Mouse (Mus musculus): ENCODE results near the gene Adam21. TPM values are rescaled to one million over a fixed set of nuclear protein-coding genes. Genes with fewer than 3 reads are reported as not detected.

The Adam21 gene
- total and polyA plus RNA-seq, 3 experiments: 0.06 to 0.08 TPM; not detected in 1

DNA sequence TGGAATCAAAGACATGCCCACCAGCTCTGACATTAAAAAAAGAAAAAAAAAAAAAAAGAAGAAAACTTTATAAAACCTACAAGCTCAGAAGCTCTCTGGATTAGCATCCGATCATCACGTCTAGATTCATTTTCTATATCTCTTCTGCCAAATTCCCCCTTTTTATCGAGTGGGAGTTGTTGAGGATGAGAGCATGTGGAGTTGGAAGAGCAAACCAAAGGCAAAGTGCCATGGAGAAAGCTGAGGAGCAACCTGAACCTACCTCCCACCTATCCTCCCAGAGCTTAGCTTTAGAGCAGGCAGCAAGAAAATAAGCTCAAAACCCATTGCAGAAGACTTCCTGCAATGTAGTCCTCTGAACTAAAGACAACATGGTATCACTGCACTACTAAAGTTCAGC is 4.1 kb downstream of the Adam21 start:
- Histone ChIP-seq H3K79me2 (ENCODE audit: control insufficient read depth, insufficient read depth, low read length, poor library complexity) (no peaks in the 10 kb centered on the region), H3K27me3 (ENCODE audit: control insufficient read depth in 1 of 2, insufficient read depth in 2 of 2, low read length in 2 of 2) (no peaks in the 10 kb centered on the region), H3K4me1 (ENCODE audit: control insufficient read depth in 1 of 2, insufficient read depth in 2 of 2, low read length in 2 of 2) (0 out of 4 replicates have a peak, but pooled peaks cover 0 to 5% of the 10 kb centered on the region in 2 experiments), H3K27ac (ENCODE audit: control insufficient read depth, low read depth, low read length) (no peak overlapping the region), H3K4me3 (ENCODE audit: control insufficient read depth in 1 of 2, insufficient read depth in 1 of 2, low read depth in 2 of 2, low read length in 2 of 2) (no peak overlapping the region), H3K9me3 (replicated peaks; ENCODE audit: insufficient read depth, low read length) (no peaks in the 10 kb centered on the region), H3K36me3 (ENCODE audit: control insufficient read depth in 1 of 2, insufficient read depth in 2 of 2, low read length in 2 of 2) (peaks cover 0 to 7% of the 10 kb centered on the region in 2 experiments; a peak in 2 of 4 replicates), H3K9ac (ENCODE audit: control insufficient read depth, low read depth, low read length, poor library complexity, severe bottlenecking) (no peak overlapping the region)
- DNase-seq (ENCODE audit: low read depth, low spot score): no peak
- no peak for TF ChIP-seq MYB (IDR thresholded peaks at IDR 0.05; ENCODE audit: low read depth, low read length)
- TF ChIP-seq ZMIZ1 (IDR thresholded peaks at IDR 0.05; ENCODE audit: low read depth, low read length): no peak
- no peak for TF ChIP-seq ZNF384 (IDR thresholded peaks at IDR 0.05; ENCODE audit: low read depth, low read length)
- no peak for TF ChIP-seq POLR2A (IDR thresholded peaks at IDR 0.05; ENCODE audit: control insufficient read depth in 1 of 2, insufficient read depth in 1 of 2, low read depth in 1 of 2, low read length in 2 of 2, poor library complexity in 1 of 2)
- no peak for TF ChIP-seq SMC3 (IDR thresholded peaks at IDR 0.05; ENCODE audit: low read depth, low read length)
- TF ChIP-seq TCF12 (IDR thresholded peaks at IDR 0.05; ENCODE audit: low read depth, low read length): no peak
- TF ChIP-seq CHD1 (IDR thresholded peaks at IDR 0.05; ENCODE audit: low read depth, low read length): no peak
- TF ChIP-seq ZC3H11A (IDR thresholded peaks at IDR 0.05; ENCODE audit: low read depth, low read length): no peak
- no peak for TF ChIP-seq MAFK (IDR thresholded peaks at IDR 0.05; ENCODE audit: borderline replicate concordance, low read depth, low read length)
- no peak for TF ChIP-seq UBTF (IDR thresholded peaks at IDR 0.05; ENCODE audit: borderline replicate concordance, insufficient read depth, low read depth, low read length)
- no peak for TF ChIP-seq MXI1 (IDR thresholded peaks at IDR 0.05; ENCODE audit: low read depth, low read length)
- TF ChIP-seq ELF1 (IDR thresholded peaks at IDR 0.05; ENCODE audit: low read depth, low read length): no peak
- TF ChIP-seq RAD21 (IDR thresholded peaks at IDR 0.05; ENCODE audit: low read depth, low read length): no peak
- TF ChIP-seq USF1 (IDR thresholded peaks at IDR 0.05; ENCODE audit: low read depth, low read length): no peak
- no peak for TF ChIP-seq USF2 (IDR thresholded peaks at IDR 0.05; ENCODE audit: borderline replicate concordance in 1 of 2, insufficient read depth in 1 of 2, low read depth in 1 of 2, low read length in 2 of 2)
- no peak for TF ChIP-seq MAX (IDR thresholded peaks at IDR 0.05; ENCODE audit: low read length)
- no peak for TF ChIP-seq NELFE (IDR thresholded peaks at IDR 0.05; ENCODE audit: low read depth, low read length)
- TF ChIP-seq NRF1 (IDR thresholded peaks at IDR 0.05; ENCODE audit: insufficient read depth, low read depth, low read length, poor library complexity, severe bottlenecking): no peak
- TF ChIP-seq MYC (IDR thresholded peaks at IDR 0.05; ENCODE audit: low read depth, low read length): no peak
- no peak for TF ChIP-seq MEF2A (IDR thresholded peaks at IDR 0.05; ENCODE audit: extremely low read depth, insufficient replicate concordance, low read depth, low read length, poor library complexity, severe bottlenecking)

GRCm38 (mm10) chr12:81549286-81549685 is 19.0 kb downstream of the Adam21 start:
- no peak for DNase-seq (ENCODE audit: low read depth, low spot score)
- H3K9me3 ChIP-seq (replicated peaks; ENCODE audit: insufficient read depth, low read length): no peaks in the 10 kb centered on the region
- TF ChIP-seq SIN3A (IDR thresholded peaks at IDR 0.05; ENCODE audit: low read length) (no peak), JUND (IDR thresholded peaks at IDR 0.05; ENCODE audit: low read depth, low read length) (no peak), NRF1 (IDR thresholded peaks at IDR 0.05; ENCODE audit: insufficient read depth, low read depth, low read length, poor library complexity, severe bottlenecking) (no peak), GATA1 (IDR thresholded peaks at IDR 0.05; ENCODE audit: low read depth, low read length) (no peak), POLR2AphosphoS2 (IDR thresholded peaks at IDR 0.05; ENCODE audit: low read length) (no peak), POLR2AphosphoS5 (IDR thresholded peaks at IDR 0.05; ENCODE audit: borderline replicate concordance, low read depth, low read length) (no peak), GABPA (IDR thresholded peaks at IDR 0.05; ENCODE audit: low read depth, low read length) (no peak), MXI1 (IDR thresholded peaks at IDR 0.05; ENCODE audit: low read depth, low read length) (no peak), USF2 (IDR thresholded peaks at IDR 0.05; ENCODE audit: borderline replicate concordance in 1 of 2, insufficient read depth in 1 of 2, low read depth in 1 of 2, low read length in 2 of 2) (no peak), MEF2A (IDR thresholded peaks at IDR 0.05; ENCODE audit: extremely low read depth, insufficient replicate concordance, low read depth, low read length, poor library complexity, severe bottlenecking) (no peak), ZC3H11A (IDR thresholded peaks at IDR 0.05; ENCODE audit: low read depth, low read length) (no peak), TBP (IDR thresholded peaks at IDR 0.05; ENCODE audit: low read depth, low read length) (no peak), POLR2A (IDR thresholded peaks at IDR 0.05; ENCODE audit: control insufficient read depth in 1 of 2, insufficient read depth in 1 of 2, low read depth in 1 of 2, low read length in 2 of 2, poor library complexity in 1 of 2) (no peak), MAX (IDR thresholded peaks at IDR 0.05; ENCODE audit: low read length) (no peak), SMC3 (IDR thresholded peaks at IDR 0.05; ENCODE audit: low read depth, low read length) (no peak)
- no peak overlapping the region for H3K27ac ChIP-seq (ENCODE audit: control insufficient read depth, low read depth, low read length)
- H3K27me3 ChIP-seq (ENCODE audit: control insufficient read depth in 1 of 2, insufficient read depth in 2 of 2, low read length in 2 of 2): no peaks in the 10 kb centered on the region
- H3K9ac ChIP-seq (ENCODE audit: control insufficient read depth, low read depth, low read length, poor library complexity, severe bottlenecking): no peak overlapping the region
- H3K79me2 ChIP-seq (ENCODE audit: control insufficient read depth, insufficient read depth, low read length, poor library complexity): no peaks in the 10 kb centered on the region
- H3K4me1 ChIP-seq (ENCODE audit: control insufficient read depth in 1 of 2, insufficient read depth in 2 of 2, low read length in 2 of 2): peaks cover 4 to 5% of the 10 kb centered on the region in 2 experiments; a peak in 3 of 4 replicates
- H3K4me3 ChIP-seq (ENCODE audit: control insufficient read depth in 1 of 2, insufficient read depth in 1 of 2, low read depth in 2 of 2, low read length in 2 of 2): no peak overlapping the region
- H3K36me3 ChIP-seq (ENCODE audit: control insufficient read depth in 1 of 2, insufficient read depth in 2 of 2, low read length in 2 of 2): peaks cover 0 to 8% of the 10 kb centered on the region in 2 experiments; a peak in 2 of 4 replicates

All from MEL (cell line).